Mouse (Mus musculus) embryonic facial prominence, embryonic 10.5 days (tissue): ENCODE measurements around the gene Tulp1. TPM values are rescaled to one million over a fixed set of nuclear protein-coding genes. Genes with fewer than 3 reads are reported as not detected.
"Not testable (repeated sequence)": the region's sequence is repeated elsewhere in the genome, so short reads cannot be mapped to it uniquely, and the experiment has no call there.

ENCODE experiments used
- DNase-seq: peaks from one replicate; pipeline ENCODE4 v3.0.0-alpha.2; 2017; ENCODE audit warnings: low spot score
- H3K27ac ChIP-seq: fragments of 300-500 bp; sonication (generic); replicated peaks from 2 replicates; pipeline ENCODE4 v1.5.1; 2016; ENCODE audit warnings: mild to moderate bottlenecking
- H3K27me3 ChIP-seq: fragments of 300-500 bp; sonication (generic); replicated peaks from 2 replicates; pipeline ENCODE4 v1.6.1; 2016; ENCODE audit warnings: low read depth, mild to moderate bottlenecking; ENCODE audit not compliant: poor library complexity, severe bottlenecking
- H3K36me3 ChIP-seq: fragments of 300-500 bp; sonication (generic); replicated peaks from 2 replicates; pipeline ENCODE4 v1.6.1; 2016; ENCODE audit warnings: mild to moderate bottlenecking, moderate library complexity
- H3K4me1 ChIP-seq: fragments of 300-500 bp; sonication (generic); 2 replicates; pipeline ENCODE4 v1.6.1; 2016
- H3K4me3 ChIP-seq: fragments of 300-500 bp; sonication (generic); 2 replicates; pipeline ENCODE4 v1.5.1; 2016; ENCODE audit warnings: mild to moderate bottlenecking, moderate library complexity
- H3K9me3 ChIP-seq: fragments of 300-500 bp; sonication (generic); 2 replicates; pipeline ENCODE4 v1.6.1; 2016; ENCODE audit warnings: mild to moderate bottlenecking
- WGBS: fragments of 180-500 bp; shearing (Covaris S2); methylation state at CpG from one replicate; pipeline ENCODE4 v1.1.7; 2016; 5-methylcytosine and 5-hydroxymethylcytosine counted together
- polyA plus RNA-seq: library from polyadenylated mRNA; unstranded; fragments of >200 nt; fragmentation: Nextera tagmentation; extraction: Ambion mirVana; gene quantifications from 2 replicates; pipeline ENCODE4 v1.2.1, GENCODE M21; 2016

The Tulp1 gene
- 3.4 and 4.9 TPM in 2 replicates for polyA plus RNA-seq

DNA sequence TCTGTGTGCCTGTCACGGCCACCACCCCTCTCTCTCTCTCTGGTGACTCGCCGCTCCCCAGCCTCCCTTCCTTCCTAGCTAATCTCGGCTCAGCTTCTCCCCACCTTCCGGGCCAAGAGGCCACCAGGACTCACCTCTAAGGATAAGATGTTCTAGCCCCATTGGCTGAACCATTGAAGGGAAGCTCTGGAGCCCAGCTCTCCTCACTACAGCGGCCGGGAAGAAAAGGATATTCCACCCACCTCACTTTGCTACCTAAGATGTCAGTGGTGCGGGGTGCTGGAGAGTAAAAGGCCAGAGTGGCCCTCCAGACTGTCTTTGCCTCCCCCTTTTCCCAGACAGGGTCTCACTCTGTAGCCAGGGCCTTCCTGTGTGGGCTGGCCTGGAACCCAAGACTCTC lies at the start of gene Tulp1:
Tulp1 (minus strand) TSS at position 101 of the 400 bp plus-strand sequence.
- Histone ChIP-seq H3K36me3 (no peaks in the 10 kb centered on the region), H3K27me3 (peaks cover 71% of the 10 kb centered on the region), H3K9me3 (no peaks in the 10 kb centered on the region), H3K4me1 (peaks cover 52% of the 10 kb centered on the region), H3K4me3 (peak within 1 kb of the TSS; percentile 56), H3K27ac (peak within 1 kb of the TSS; percentile 40)
- DNase-seq = no peak
- 25% methylated on average over 8 of the region's 8 CpGs for WGBS

DNA sequence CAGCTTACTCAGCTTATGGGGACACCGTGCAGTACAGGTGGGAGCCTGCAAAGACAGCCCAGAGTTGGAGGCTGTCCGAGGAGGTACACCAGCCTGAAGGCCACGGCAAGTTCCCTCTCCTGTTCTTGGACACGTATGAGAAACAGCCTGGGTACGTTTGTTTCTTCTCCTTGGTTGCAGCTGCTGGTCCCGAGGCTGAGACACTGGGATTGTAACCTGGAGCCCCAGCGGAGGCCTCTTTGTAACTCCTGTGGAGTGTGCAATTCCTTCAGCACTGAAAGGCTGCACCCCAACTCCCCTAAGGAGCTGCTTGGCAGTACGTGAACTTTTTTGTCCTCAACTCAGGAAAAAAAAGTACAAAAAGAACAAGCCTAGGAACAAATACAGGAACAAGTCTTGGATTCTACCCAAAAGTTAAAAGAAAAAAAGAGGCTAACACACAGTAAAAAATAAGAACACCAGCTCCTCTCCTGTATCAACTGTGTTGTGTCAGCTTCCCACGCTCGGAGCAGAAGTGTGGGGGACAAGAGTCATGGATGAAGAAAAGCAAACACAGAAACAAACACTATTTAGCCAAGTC lies 46.4 kb upstream of the Tulp1 start:
- Histone ChIP-seq H3K9me3 (no peaks in the 10 kb centered on the region), H3K4me1 (0 out of 2 replicates have a peak, but pooled peaks cover 7% of the 10 kb centered on the region), H3K27me3 (no peaks in the 10 kb centered on the region), H3K36me3 (peaks cover 68% of the 10 kb centered on the region), H3K27ac (no peak overlapping the region), H3K4me3 (no peak overlapping the region)
- 86% methylated on average over 10 of the region's 10 CpGs for WGBS
- DNase-seq = no peak

DNA sequence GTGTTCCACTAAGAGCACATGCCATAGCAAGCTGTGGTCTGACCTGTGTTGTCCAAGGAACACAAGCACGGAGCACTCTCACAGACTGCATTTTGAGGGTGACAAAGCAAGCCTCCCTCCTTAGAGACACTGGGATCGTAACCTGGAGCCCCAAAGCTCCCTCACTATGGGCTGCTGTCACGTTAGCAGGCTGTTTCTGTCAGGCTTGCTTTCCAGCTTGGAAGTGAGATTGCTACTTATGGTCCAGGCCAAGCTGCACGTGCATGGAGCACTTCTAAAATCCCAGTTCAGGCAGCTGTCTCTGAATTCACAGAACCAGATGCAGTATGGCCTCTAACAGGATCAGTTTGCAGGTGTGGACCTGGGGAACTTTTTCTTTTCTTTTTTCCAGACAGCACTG lies 45.7 kb upstream of the Tulp1 start:
- Histone ChIP-seq H3K4me1 (0 out of 2 replicates have a peak, but pooled peaks cover 7% of the 10 kb centered on the region), H3K36me3 (peaks cover 68% of the 10 kb centered on the region), H3K9me3 (no peaks in the 10 kb centered on the region), H3K4me3 (no peak overlapping the region), H3K27ac (no peak overlapping the region), H3K27me3 (no peaks in the 10 kb centered on the region)
- no peak for DNase-seq
- 92% methylated on average over 4 of the region's 4 CpGs for WGBS

DNA sequence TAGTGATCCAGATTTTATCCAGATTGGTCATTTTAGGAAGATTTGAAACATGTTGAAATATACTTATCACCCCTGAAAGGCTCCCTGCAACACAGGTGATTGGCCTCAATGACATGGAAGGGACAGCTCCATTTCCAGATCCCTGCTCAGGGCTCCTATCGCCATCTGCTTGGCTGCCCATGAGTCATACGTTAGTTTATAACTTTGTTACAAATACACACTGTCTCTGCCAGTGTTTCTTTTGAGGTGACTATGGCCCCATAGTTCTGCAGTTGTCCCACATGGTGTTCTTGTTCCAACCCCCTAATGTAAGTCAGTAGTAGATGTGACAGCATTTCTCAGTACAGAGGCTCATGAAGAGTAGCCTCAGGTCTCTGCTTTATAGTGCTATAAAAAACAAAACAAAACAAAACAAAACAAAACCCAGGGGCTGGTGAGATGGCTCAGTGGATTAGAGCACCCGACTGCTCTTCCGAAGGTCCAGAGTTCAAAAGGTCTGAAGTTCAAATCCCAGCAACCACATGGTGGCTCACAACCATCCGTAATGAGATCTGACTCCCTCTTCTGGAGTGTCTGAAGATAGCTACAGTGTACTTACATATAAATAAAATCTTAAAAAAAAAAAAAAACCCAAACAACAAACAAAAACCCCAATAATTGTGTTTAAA lies 43.4 kb upstream of the Tulp1 start:
- H3K27ac ChIP-seq = no peak overlapping the region
- H3K36me3 ChIP-seq = peaks cover 67% of the 10 kb centered on the region
- DNase-seq = no peak
- 0 out of 2 replicates have a peak, but pooled peaks cover 7% of the 10 kb centered on the region for H3K4me1 ChIP-seq
- 82% methylated on average over 5 of the region's 5 CpGs for WGBS
- no peaks in the 10 kb centered on the region for H3K27me3 ChIP-seq
- no peaks in the 10 kb centered on the region for H3K9me3 ChIP-seq
- H3K4me3 ChIP-seq = no peak overlapping the region

DNA sequence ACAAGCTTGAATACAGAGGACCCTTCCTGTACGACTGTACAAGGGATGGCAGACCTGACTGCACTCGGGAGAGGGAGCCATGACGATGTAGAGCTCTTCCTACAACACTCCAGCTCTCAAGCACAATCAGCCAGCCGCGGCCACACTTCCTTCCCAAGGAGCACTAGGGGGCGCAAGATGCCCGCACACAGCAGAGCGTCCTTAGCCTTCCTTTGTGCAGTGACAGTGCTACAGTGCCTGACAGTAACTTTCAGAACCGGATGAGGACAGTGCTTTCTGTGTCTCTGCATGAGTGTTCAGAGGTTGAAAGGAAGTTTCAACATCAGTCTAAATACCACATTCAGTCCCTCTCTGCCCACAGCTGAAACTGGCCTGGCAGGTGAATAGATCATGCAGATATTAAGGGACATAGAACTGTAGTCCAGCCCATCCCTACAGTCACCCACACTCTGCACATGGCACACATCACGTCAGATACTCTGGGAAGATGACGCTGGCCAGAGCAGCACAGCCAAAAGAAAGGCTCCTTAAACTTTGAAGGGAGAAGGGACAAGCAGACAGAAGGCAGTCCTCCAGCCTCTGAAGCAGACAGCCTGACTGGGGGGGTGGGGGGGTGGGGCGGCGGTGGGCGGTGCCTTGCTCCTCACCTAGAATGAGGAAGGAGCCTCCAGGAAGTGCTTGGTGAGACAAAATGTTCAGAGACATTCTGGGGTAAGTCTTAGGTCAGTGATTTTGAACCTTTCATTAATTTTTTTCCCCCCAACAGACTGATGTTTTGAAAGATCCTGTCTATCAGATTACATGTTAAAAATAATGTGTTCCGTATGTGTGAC lies 42.6 kb upstream of the Tulp1 start:
- Histone ChIP-seq H3K27ac (no peak overlapping the region), H3K9me3 (no peaks in the 10 kb centered on the region), H3K27me3 (no peaks in the 10 kb centered on the region), H3K4me3 (no peak overlapping the region), H3K36me3 (peaks cover 65% of the 10 kb centered on the region), H3K4me1 (0 out of 2 replicates have a peak, but pooled peaks cover 7% of the 10 kb centered on the region)
- WGBS = 50% methylated on average over 15 of the region's 15 CpGs
- DNase-seq = peak; percentile 80

DNA sequence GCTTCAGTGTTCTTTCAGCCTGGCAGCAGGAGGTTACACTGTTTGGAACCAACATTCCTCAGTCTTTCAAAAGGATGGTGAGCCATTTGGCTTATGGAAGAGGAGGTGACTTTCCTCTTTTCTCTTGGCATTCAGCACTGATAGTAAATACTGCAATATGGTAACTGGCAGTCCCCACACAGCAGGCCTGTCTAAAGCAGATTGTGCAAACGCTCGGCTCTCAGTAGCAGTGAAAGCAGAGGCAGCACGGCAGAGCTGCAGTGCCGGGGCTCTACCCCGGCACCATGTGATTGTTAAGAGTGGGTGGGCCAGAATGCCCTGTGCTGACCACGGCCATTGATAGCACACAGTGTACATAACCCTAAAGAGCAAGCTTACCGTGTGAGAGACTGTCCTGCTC lies 41.4 kb upstream of the Tulp1 start:
- Histone ChIP-seq H3K27me3 (no peaks in the 10 kb centered on the region), H3K4me3 (no peak overlapping the region), H3K36me3 (peaks cover 67% of the 10 kb centered on the region), H3K27ac (no peak overlapping the region), H3K4me1 (0 out of 2 replicates have a peak, but pooled peaks cover 7% of the 10 kb centered on the region), H3K9me3 (no peaks in the 10 kb centered on the region)
- WGBS = 91% methylated on average over 7 of the region's 7 CpGs
- DNase-seq = no peak

DNA sequence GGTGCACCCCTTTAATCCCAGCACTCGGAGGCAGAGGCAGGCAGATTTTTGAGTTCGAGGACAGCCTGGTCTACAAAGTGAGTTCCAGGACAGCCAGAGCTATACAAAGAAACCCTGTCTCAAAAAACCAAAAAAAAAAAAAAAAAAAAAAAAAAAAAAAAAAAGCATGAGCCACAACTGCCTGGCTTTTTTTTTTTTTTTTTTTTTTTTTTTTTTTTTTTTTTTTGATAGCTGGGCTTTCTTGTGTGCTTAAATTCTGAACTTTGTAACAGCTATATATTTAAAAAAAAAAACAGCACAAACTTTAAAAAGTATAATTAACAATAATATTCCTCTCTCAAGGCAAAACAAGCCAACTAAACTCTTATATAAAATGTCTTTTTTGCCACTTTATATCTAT lies 39.7 kb upstream of the Tulp1 start:
- H3K27ac ChIP-seq, H3K9me3 ChIP-seq, DNase-seq, H3K4me3 ChIP-seq, H3K27me3 ChIP-seq, H3K4me1 ChIP-seq: not testable (repeated sequence)
- 95% methylated on average over 2 of the region's 2 CpGs for WGBS
- peaks cover 67% of the 10 kb centered on the region for H3K36me3 ChIP-seq

DNA sequence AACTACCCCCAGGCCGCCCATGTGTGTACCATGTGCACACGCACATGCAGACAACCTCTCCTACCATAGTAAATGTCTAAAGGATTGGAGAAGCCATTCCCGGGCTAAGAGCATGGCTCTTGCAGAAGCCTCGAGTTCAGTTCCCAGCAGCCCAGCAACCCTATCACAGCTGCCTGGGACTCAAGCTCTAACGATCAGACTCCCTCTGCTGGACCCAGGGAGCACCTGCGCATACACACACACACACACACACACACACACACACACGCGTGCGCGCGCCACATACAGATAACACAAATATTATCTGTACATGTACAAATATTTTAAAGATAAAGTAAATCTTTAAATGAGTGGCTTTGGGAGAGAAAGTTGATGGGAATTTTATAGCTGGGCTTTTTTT lies 39.3 kb upstream of the Tulp1 start:
- Histone ChIP-seq H3K4me1 (0 out of 2 replicates have a peak, but pooled peaks cover 7% of the 10 kb centered on the region), H3K36me3 (peaks cover 71% of the 10 kb centered on the region), H3K27ac (no peak overlapping the region), H3K4me3 (no peak overlapping the region), H3K9me3 (no peaks in the 10 kb centered on the region), H3K27me3 (no peaks in the 10 kb centered on the region)
- DNase-seq = no peak
- WGBS = 98% methylated on average over 11 of the region's 11 CpGs

DNA sequence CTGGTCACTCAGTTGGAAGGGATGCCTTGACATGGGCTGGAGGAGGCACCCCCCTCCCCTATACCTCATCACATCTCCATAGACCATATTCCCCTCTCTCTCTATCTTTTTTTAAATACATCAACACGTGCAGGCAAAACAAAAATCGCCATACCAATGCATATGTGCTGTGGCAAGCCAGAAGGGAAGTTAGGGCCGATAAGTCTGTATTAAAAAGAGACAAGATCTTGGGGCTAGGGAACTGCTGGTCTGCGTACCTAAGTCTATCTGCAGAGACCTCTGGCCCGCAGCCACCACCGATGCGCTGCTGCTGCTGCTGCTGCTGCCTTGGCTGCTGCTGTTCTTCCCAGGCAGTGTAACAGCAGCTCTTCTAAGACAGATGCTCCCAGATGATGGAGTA lies 30.0 kb upstream of the Tulp1 start:
- Histone ChIP-seq H3K9me3 (no peaks in the 10 kb centered on the region), H3K4me1 (peaks cover 21% of the 10 kb centered on the region), H3K27ac (no peak overlapping the region), H3K27me3 (no peaks in the 10 kb centered on the region), H3K36me3 (peaks cover 33% of the 10 kb centered on the region), H3K4me3 (no peak overlapping the region)
- DNase-seq = no peak
- WGBS = 86% methylated on average over 7 of the region's 7 CpGs

DNA sequence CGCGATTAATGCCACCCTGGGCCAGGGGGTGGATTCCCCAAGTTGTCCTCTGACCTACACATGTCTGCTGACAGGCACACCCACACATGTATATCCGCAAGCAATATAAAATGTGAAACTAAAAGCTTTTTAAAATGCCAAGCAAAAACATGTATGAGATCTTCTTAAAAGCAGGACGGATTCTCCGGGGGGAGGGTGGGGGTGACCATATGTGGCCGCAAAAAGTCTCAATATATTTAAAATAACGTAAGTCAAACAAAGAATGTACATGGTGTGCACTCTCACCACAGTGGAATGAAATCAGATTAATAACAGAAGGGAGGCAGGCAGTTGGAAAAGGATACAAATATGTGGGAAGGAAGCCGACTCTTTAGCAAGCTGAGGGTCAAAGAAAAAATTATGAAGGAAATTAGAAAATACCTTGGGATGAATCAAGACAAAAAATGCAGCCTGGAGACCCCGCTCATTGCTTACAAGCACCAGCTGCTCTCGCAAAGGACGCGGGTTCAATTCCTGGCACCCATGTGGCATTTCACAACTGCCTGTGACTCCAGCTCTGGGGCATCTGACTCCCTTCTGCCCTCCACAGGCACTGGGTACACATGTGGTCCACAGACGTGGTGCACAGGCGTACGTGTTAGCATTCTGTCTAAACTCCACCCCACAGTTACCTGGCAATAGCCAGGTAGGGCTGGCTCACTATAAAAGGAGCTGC lies 29.2 kb upstream of the Tulp1 start:
- WGBS = 83% methylated on average over 15 of the region's 15 CpGs
- peaks cover 25% of the 10 kb centered on the region for H3K4me1 ChIP-seq
- no peak for DNase-seq
- no peaks in the 10 kb centered on the region for H3K9me3 ChIP-seq
- peaks cover 25% of the 10 kb centered on the region for H3K36me3 ChIP-seq
- no peak overlapping the region for H3K27ac ChIP-seq
- peaks cover 5% of the 10 kb centered on the region; the same call in 1 of the 2 replicates for H3K27me3 ChIP-seq
- no peak overlapping the region for H3K4me3 ChIP-seq

DNA sequence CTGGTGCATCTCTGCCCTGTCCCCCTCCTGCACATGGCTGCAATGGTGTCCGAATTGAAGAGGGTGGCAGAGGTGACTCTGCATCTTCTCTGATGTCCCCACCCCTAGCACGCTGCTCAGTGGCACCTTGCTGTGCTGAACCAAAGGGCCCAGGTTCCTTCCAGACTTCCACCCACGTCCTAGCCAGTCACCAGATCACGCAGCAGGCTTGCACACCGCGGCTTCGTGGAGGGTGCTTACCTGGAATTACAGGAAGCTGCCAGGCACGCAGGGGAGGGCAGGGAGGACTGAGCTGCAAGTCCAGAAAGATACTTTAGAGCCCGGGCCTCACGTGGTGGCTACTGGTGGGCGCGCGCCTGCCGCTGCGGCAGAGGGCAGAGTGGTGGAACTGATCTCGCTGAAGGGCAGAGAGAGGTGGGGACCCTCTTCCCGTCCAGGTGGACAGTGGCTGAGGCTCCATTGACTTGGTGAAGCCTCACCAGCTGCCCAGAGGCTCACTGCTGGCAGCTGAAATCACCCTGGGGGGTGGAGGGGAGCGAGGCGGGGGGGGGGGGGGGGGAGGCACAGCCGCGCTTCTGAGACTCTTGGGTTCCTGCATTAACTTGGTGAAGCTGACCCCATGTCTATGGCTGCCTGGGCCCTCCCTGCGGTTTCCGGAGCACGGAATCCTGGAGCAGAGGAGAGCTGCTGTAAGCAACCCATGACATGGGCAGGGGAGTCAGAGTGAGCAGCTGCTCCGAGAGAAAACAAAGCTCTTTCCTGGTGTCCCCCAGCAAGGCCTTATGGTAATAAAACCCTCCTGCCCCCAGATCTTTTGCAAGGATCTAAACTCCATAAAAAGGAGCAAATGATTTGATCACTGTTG lies 26.8 kb upstream of the Tulp1 start:
- H3K27ac ChIP-seq = peak overlapping the region; percentile 57
- peaks cover 29% of the 10 kb centered on the region for H3K27me3 ChIP-seq
- peak overlapping the region; percentile 35 for H3K4me3 ChIP-seq
- WGBS = 5% methylated on average over 25 of the region's 25 CpGs
- H3K4me1 ChIP-seq = peaks cover 27% of the 10 kb centered on the region
- no peaks in the 10 kb centered on the region for H3K9me3 ChIP-seq
- peaks cover 2% of the 10 kb centered on the region; the same call in 1 of the 2 replicates for H3K36me3 ChIP-seq
- DNase-seq = peak; percentile 49
